Mouse (Mus musculus) erythroblast, embryonic 14.5 days (primary cell): ENCODE data around the gene Fli1.

Source experiments
- GATA1 ChIP-seq: IDR thresholded peaks from 2 replicates; pipeline ENCODE4 v1.6.1; 2012; ENCODE audit warnings: low read length, inconsistent platforms, mixed read lengths
- TAL1 ChIP-seq: IDR thresholded peaks from 3 replicates; pipeline ENCODE4 v1.6.1; 2012; ENCODE audit warnings: low read length, inconsistent platforms, mixed read lengths

DNA sequence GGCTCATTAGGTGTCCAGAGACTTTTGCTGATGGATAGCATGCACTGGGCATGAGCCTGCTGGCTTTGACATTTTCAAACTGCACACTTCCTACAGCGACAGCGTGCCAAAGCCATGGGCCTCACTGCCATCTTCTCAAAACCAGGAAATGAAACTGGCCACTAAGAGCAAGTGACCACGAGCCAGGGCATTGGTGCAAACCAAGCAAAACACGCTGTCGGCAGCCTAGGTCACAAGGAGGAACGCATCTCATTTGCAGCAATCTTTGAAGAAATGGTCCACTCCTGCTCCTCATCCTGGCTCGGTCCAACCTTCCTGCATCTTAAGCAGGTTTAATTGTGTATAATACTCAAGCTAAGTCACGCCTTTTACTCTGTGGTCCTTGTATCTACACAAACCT lies 41.8 kb downstream of the Fli1 start:
- no peak for TF ChIP-seq TAL1
- TF ChIP-seq GATA1 = no peak
